Mouse (Mus musculus) embryonic facial prominence, embryonic 14.5 days (tissue): Measurements from ENCODE around the gene Chp1. TPM values are rescaled to one million over a fixed set of nuclear protein-coding genes. Genes with fewer than 3 reads are reported as not detected.

Experiments
- ATAC-seq: fragments of 200-750 bp; cut with Nextera tagmentation; 2 replicates; pipeline ENCODE4 v1.8.0; 2017; ENCODE audit warnings: low read depth, moderate number of reproducible peaks, moderate TSS enrichment
- DNase-seq: peaks from one replicate; pipeline ENCODE4 v3.0.0-alpha.2; 2015; ENCODE audit warnings: low spot score
- H3K27ac ChIP-seq: fragments of 300-500 bp; sonication (generic); replicated peaks from 2 replicates; pipeline ENCODE4 v1.5.1; 2014; ENCODE audit warnings: low read depth, mild to moderate bottlenecking, low read length, moderate library complexity
- H3K27me3 ChIP-seq: fragments of 300-500 bp; sonication (generic); replicated peaks from 2 replicates; pipeline ENCODE4 v1.6.1; 2014; ENCODE audit warnings: low read length; ENCODE audit not compliant: control insufficient read depth, insufficient read depth
- H3K36me3 ChIP-seq: fragments of 300-500 bp; sonication (generic); 2 replicates; pipeline ENCODE4 v1.6.1; 2014; ENCODE audit warnings: low read length, mixed read lengths; ENCODE audit not compliant: control insufficient read depth, insufficient read depth
- H3K4me1 ChIP-seq: fragments of 300-500 bp; sonication (generic); 2 replicates; pipeline ENCODE4 v1.6.1; 2014; ENCODE audit warnings: antibody characterized with exemption, low read length; ENCODE audit not compliant: control insufficient read depth, insufficient read depth
- H3K4me2 ChIP-seq: fragments of 300-500 bp; sonication (generic); 2 replicates; pipeline ENCODE4 v1.6.1; 2014; ENCODE audit warnings: low read depth, mild to moderate bottlenecking, low read length, moderate library complexity, mixed read lengths
- H3K4me3 ChIP-seq: fragments of 300-500 bp; sonication (generic); 2 replicates; pipeline ENCODE4 v1.5.1; 2014; ENCODE audit warnings: low read depth, mild to moderate bottlenecking, low read length
- H3K9ac ChIP-seq: fragments of 300-500 bp; sonication (generic); 2 replicates; pipeline ENCODE4 v1.6.1; 2014; ENCODE audit warnings: low read depth, mild to moderate bottlenecking, low read length, moderate library complexity, mixed read lengths
- H3K9me3 ChIP-seq: fragments of 300-500 bp; sonication (generic); 2 replicates; pipeline ENCODE4 v1.6.1; 2016; ENCODE audit warnings: low read length; ENCODE audit not compliant: control insufficient read depth
- WGBS: fragments of 180-500 bp; shearing (Covaris S2); extraction: QIAGEN DNeasy Blood & Tissue Kit; methylation state at CpG from one replicate; pipeline ENCODE4 v1.1.7; 2014; 5-methylcytosine and 5-hydroxymethylcytosine counted together
- polyA plus RNA-seq: library from polyadenylated mRNA; unstranded; fragments of >200 nt; fragmentation: Nextera tagmentation; extraction: Ambion mirVana; gene quantifications from 2 replicates; pipeline ENCODE4 v1.2.1, GENCODE M21; 2014

The Chp1 gene
- polyA plus RNA-seq, 1 experiment from 2014 or later, result 69.6 TPM

DNA sequence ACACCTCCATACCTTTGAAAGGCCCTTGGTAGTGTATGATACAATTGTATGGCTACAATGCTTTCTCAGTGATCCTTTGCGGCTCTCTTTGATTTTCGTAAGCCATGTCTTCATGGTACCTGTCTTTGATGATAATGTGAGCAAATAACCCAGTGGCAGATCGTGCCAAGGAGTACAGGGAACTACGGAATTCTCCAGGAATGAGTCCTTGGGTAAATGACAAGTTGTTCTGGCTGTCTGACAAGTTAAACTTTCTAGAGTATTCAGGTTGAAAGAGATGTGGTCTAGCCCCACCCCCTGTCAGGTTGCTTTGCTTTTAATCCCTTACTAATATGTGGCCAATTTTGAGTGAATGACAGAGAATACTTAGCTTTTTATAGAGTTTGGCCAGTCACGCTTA, 1.2 kb downstream of the Chp1 start:
- DNase-seq (peak; percentile 60), ATAC-seq (no peak)
- Histone ChIP-seq H3K9me3 (no peaks in the 10 kb centered on the region), H3K9ac (peak overlapping the region; percentile 88), H3K4me1 (peaks cover 9% of the 10 kb centered on the region), H3K27me3 (no peaks in the 10 kb centered on the region), H3K36me3 (no peaks in the 10 kb centered on the region), H3K27ac (no peak overlapping the region), H3K4me3 (peak overlapping the region; percentile 94), H3K4me2 (peak overlapping the region; percentile 79)
- 62% methylated on average over 5 of the region's 5 CpGs for whole genome bisulfite sequencing

DNA sequence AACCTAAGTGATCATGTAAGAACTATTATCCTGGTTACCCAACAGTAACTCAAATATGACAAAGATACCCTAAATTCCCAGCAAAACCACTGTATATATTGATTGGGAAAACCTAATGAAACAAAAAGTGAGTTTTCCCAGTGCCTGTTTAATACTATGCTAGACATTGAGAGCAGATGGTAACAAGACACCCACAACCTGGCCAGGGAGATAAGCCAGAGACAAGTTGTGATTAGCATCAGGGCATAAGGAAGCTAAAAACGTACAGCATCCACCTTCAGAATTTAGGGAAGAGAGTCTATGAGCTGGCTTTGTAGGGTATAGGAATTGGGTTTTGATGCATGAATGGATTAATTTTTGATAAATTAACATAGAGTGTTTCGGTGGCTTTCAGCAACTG, 2.2 kb downstream of the Chp1 start:
- Histone ChIP-seq H3K4me3 (no peak overlapping the region), H3K36me3 (no peaks in the 10 kb centered on the region)
- no peak for ATAC-seq

GRCm38 (mm10) chr2:119558039-119558438, 10.5 kb downstream of the Chp1 start:
- H3K27me3 ChIP-seq, result no peaks in the 10 kb centered on the region
- no peak for ATAC-seq
- no peak overlapping the region for H3K4me3 ChIP-seq
- no peaks in the 10 kb centered on the region for H3K9me3 ChIP-seq
- DNase-seq, result no peak
- no peak overlapping the region for H3K4me2 ChIP-seq
- WGBS, result 88% methylated on average over 3 of the region's 3 CpGs
- no peak overlapping the region for H3K27ac ChIP-seq
- no peaks in the 10 kb centered on the region for H3K4me1 ChIP-seq
- H3K36me3 ChIP-seq, result no peaks in the 10 kb centered on the region
- no peak overlapping the region for H3K9ac ChIP-seq

More for the DNA sequence above, 2.2 kb downstream of the Chp1 start:
- H3K27me3 ChIP-seq, result no peaks in the 10 kb centered on the region
- WGBS, result 77% methylated on average over 2 of the region's 2 CpGs
- no peak overlapping the region for H3K4me2 ChIP-seq
- H3K9ac ChIP-seq, result no peak overlapping the region
- H3K4me1 ChIP-seq, result peaks cover 9% of the 10 kb centered on the region
- H3K9me3 ChIP-seq, result no peaks in the 10 kb centered on the region
- H3K27ac ChIP-seq, result no peak overlapping the region
- DNase-seq, result no peak

DNA sequence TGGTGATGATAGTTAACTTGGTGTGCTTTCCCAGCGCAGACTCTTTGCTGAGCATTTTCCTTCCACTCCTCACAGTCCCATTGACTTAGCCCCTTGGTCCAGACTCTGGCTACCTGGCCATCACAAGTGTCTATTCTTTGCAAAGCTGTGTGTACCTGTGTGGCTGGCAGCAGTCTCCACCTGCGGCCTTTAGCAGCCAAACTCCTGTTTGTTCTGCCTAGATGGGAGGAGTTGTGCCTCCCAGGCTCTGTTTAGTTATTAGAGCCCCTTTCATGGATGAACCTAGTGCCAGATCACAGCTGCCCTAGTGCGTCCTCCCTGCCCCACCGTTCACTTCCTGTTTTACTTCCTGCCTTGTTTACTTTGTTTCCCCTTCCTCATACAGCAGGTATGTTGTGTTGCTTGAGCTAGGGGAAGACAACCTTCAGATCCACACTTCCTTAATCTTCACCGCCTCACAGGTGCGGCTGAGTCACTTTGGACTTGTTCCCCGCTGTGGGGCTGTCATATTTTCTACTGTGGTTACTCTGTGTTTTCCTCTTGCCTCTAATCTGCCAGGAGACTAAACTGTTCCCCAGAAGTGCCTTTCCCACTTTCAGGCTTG, 11.3 kb downstream of the Chp1 start:
- no peak overlapping the region for H3K27ac ChIP-seq
- WGBS, result 63% methylated on average over 7 of the region's 7 CpGs

GRCm38 (mm10) chr2:119561794-119562193, 14.3 kb downstream of the Chp1 start:
- Histone ChIP-seq H3K27ac (no peak overlapping the region), H3K36me3 (peaks cover 10% of the 10 kb centered on the region; the same call in 1 of the 2 replicates), H3K9me3 (no peaks in the 10 kb centered on the region), H3K4me2 (no peak overlapping the region), H3K4me3 (no peak overlapping the region), H3K4me1 (no peaks in the 10 kb centered on the region), H3K27me3 (no peaks in the 10 kb centered on the region), H3K9ac (no peak overlapping the region)
- ATAC-seq (no peak), DNase-seq (no peak)
- WGBS, result 74% methylated on average over 3 of the region's 3 CpGs

More for the DNA sequence above, 11.3 kb downstream of the Chp1 start:
- Histone ChIP-seq H3K27me3 (no peaks in the 10 kb centered on the region), H3K36me3 (peaks cover 1% of the 10 kb centered on the region; the same call in 1 of the 2 replicates), H3K4me3 (no peak overlapping the region), H3K9me3 (no peaks in the 10 kb centered on the region), H3K4me1 (no peaks in the 10 kb centered on the region), H3K9ac (no peak overlapping the region), H3K4me2 (no peak overlapping the region)
- DNase-seq (no peak), ATAC-seq (no peak)

DNA sequence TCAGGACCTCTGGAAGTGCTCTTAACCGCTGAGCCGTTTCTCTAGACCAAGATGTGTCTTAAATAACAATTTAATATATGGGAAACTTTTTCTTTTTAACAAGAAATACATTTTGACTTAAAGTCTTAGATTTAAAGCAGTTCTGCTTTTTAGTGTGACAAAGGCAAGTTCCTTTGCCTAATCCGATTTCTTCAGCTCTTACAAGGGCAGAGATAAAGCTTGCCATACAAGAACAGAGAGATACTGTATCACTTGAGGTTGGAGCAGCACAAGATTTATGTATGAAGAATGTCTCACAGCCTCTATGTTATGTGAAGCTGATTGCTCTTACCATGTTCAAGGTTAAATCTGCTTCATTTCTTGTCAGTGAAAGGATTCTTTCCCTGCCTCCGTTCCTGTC, 17.8 kb downstream of the Chp1 start:
- no peak overlapping the region for H3K4me2 ChIP-seq
- no peak overlapping the region for H3K9ac ChIP-seq

DNA sequence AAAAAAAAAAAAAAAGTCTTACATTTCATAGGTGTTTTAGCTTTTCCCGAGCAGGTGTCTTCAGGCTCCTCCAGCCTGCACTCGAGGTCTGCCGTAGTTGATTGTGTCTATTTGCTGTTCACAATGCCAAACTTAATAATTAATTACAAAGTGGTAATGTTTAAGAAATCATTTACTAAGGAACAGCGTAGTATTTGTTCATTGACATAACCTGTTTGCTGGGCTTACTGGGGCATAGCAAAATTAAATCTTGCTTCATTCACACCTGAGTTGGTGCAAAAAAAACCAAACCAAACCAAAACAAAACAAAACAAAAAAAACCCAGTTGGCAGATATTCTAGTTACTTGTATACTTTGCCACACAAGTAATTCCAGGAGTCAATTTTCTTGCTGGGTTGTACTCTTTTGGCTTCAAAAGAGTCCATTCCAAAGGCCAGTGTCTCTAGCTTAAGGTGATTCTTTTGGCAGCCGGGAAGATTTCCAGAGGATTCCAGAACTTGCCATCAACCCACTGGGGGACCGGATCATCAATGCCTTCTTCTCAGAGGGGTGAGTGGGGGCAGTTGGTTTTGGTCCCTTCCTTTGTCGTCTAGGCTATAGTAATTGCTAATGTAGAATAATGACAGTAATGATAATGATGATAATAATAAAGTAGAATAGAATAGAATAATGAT, 18.8 kb downstream of the Chp1 start:
- Histone ChIP-seq H3K9ac (no peak overlapping the region), H3K4me2 (no peak overlapping the region), H3K27ac (no peak overlapping the region), H3K4me1 (no peaks in the 10 kb centered on the region), H3K9me3 (no peaks in the 10 kb centered on the region), H3K4me3 (no peak overlapping the region), H3K36me3 (peaks cover 14% of the 10 kb centered on the region; the same call in 1 of the 2 replicates), H3K27me3 (no peaks in the 10 kb centered on the region)
- ATAC-seq, result no peak
- WGBS, result 93% methylated on average over 7 of the region's 7 CpGs
- DNase-seq, result no peak

More for the DNA sequence above, 17.8 kb downstream of the Chp1 start:
- ATAC-seq, result no peak
- Histone ChIP-seq H3K9me3 (no peaks in the 10 kb centered on the region), H3K4me3 (no peak overlapping the region), H3K27me3 (no peaks in the 10 kb centered on the region), H3K36me3 (peaks cover 14% of the 10 kb centered on the region; the same call in 1 of the 2 replicates), H3K27ac (no peak overlapping the region), H3K4me1 (no peaks in the 10 kb centered on the region)
- 87% methylated on average over 4 of the region's 4 CpGs for WGBS
- DNase-seq, result no peak

DNA sequence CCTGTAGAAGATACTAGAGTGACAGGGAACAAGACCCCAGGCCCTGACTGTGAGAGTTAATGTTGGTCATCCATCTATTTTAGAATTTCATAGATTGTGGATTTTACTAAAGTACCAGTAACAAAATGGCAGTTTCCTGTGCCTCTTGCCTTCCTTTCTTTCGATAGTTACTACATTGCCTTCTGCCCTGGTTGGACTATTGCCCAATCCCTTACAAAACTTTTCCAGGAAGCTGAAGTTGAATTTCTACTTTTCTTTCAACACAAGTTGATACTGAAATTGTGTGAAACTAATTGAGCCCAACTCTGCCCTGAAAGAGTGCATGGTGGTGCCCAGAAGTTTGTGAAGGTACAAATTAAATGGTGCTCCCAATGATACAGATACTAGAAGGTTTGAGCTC, 25.0 kb downstream of the Chp1 start:
- H3K4me2 ChIP-seq, result no peak overlapping the region
- no peaks in the 10 kb centered on the region for H3K9me3 ChIP-seq
- no peaks in the 10 kb centered on the region for H3K27me3 ChIP-seq
- H3K27ac ChIP-seq, result no peak overlapping the region
- DNase-seq (no peak), ATAC-seq (no peak)
- H3K9ac ChIP-seq, result no peak overlapping the region
- H3K36me3 ChIP-seq, result peaks cover 29% of the 10 kb centered on the region
- H3K4me3 ChIP-seq, result no peak overlapping the region
- 88% methylated on average over 1 of the region's 1 CpGs for WGBS
- H3K4me1 ChIP-seq, result no peaks in the 10 kb centered on the region

DNA sequence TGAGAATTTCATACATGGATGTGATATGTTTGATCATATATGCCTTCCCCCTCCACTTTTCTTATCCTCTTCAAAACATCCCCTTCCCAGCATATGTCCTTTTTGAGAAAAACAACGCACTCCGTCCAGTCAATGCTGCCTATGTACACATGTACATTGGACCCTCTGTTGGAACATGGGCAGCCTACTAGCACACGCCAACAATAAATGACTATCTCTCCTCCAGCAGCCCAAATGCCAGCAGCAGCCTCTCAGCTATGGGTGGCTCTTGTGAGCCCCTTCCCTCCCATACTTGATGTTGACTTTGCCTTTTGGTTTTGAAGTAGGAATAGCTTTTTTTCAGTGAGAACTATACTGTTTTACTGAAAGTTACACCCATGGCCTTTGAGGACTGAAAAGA, 34.1 kb downstream of the Chp1 start:
- ATAC-seq (no peak), DNase-seq (no peak)
- Histone ChIP-seq H3K27me3 (no peaks in the 10 kb centered on the region), H3K4me2 (no peak overlapping the region), H3K9ac (no peak overlapping the region), H3K36me3 (no peaks in the 10 kb centered on the region), H3K4me1 (no peaks in the 10 kb centered on the region), H3K9me3 (no peaks in the 10 kb centered on the region), H3K4me3 (no peak overlapping the region), H3K27ac (no peak overlapping the region)
- 92% methylated on average over 3 of the region's 3 CpGs for WGBS
